Mouse (Mus musculus) ovary, adult 18-20 months (tissue): ENCODE results near the gene Cavin4.
A peak's percentile ranks its signal among the peaks of the same experiment; 100 is the strongest.
"Not testable (repeated sequence)": the region's sequence is repeated elsewhere in the genome, so short reads cannot be mapped to it uniquely, and the experiment has no call there.

Experiments used
- DNase-seq: peaks from one replicate; pipeline ENCODE4 v3.0.0; 2022; ENCODE audit warnings: low spot score, mixed read lengths

The Cavin4 gene

DNA sequence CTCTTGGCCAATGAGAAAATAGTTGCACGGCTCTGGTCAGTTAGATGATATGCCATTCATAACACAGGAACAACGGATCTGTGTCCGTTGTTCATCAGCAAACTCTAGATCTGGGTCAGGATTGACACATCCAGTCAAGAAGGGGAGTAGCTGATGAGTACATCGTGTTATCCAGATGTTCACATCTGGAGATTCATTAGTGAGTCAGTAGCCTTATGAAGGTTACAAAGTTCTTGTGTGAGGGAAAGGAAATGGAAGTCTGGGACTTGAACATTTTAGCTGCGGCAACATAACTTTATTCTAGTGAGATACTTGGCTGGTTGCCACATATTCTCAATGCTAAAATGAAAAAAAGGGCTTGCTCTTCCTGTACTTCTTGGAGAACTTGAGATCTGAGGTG lies 9.6 kb downstream of the Cavin4 start:
- DNase-seq = no peak

DNA sequence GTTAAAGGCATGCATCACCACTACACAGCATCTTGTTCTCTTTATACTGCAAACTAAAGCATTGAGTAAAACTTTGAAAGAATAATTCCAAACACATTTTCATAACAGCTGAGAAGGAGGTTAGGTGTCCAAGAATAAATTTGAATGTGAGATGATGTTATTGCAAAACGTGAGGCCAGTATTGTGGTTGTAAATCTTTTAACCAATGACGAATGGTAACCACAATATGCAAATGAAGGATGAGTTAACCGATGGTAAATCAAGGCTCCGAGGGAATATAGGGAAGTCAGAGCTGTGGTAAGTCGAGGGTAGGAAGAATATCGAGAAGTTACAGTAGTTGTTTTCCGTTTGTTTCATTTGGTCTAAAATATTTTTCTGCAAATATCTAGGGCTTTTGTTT lies 11.1 kb downstream of the Cavin4 start:
- DNase-seq = no peak

DNA sequence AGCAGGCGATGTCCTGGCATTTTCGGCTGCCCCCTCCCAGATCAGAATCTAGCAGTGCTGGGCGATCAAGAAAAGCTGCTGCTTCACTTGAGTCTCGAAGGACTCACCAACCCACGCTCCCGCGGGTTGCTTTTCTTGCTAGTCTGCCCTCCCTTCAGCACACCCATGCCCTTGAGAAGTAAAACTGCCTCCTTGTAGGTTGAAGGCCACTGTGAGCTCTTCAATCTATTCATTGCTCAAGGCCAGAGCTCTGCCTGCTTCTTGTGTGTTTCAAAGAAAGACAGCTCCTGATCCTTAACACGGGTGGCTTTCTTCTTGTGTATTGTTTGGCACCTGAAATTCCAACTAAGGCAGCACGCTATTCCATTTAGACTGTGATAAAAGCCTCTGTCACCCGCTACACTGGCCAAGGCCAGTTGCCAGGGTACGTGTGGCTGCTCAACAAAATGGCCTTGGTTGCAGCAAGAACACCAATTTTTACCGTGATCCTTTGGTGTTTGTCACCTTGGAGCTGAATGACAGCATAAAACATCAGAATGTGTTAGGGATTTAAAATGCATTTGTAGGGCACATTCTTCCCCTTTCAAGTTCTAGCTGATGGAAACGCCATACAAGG lies 13.4 kb downstream of the Cavin4 start:
- peak; percentile 72 for DNase-seq

DNA sequence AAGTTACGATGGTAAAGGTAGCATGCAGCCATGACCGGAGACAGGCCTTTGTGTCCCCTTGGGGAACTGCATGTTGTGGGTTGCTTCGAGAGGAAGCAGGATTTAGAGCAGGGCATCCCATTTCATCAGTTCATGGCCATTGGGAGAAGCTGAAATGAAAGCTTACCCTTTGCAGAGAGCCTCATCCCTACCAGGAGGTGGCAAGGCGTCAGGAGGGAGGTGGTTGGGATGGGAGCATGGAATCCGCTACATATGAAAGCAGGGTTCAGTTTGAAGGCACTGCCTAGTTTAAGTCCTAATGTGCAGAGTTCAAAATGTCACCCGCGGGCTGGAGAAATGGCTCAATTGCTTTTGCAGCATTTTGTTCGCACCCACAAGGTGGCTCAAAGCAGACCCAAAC lies 14.0 kb downstream of the Cavin4 start:
- DNase-seq = no peak

DNA sequence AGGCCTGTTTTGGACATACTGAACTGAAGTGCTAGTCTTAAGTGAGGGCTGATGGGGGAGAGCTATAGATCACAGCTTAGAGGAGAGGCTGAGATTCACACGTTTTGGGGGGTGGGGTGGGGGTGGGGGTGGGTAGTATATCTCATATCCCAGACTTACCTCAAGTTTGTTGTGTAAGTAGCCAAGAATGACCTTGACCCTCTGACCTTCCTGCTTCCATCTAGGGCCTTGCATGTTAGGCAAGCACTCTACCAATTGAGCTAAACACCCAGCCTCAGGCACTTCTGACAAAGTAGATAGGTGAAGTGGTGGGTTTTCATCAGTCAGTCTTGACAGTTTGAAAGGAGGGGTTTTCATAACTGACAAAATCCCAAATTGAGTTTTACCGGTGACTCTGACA lies 14.5 kb downstream of the Cavin4 start:
- DNase-seq = no peak

DNA sequence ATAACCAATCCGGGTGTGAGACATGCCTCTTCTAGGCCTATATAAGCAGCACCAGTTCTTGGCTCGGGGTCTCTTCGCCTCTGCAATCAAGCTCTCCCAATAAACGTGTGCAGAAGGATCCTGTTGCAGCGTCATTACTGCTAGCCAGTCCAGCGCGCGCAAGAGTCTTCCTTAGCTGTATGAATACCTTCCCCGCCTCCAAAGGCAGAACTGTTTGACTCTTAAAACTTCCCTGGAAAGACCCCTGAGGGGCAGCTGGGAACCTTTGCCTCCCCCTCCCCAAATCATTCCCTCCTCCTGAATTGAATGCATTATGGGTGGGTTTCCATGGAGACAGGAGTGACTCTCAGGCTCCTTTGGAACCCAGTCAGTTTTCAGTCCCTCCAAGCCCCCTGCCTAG lies 15.5 kb downstream of the Cavin4 start:
- no peak for DNase-seq

DNA sequence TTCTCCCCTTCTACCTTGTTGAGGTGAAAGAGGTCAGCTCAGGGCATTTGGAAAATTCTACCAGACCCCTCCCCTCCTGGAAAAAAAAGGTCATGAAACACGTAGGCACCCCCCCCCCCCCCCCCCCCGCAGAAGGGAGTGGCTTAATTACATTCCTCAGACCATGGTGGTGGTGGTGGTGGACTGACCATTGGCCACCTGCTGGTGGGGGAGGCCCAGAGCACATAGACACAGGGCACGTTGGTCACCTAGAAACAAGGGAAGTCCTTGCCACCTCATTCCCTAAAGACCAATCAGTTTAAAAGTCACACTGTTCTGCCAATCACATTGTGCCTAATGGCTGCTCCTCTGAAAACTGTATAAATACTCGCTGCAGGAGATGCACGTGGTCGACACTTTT lies 16.4 kb downstream of the Cavin4 start:
- DNase-seq = not testable (repeated sequence)

- DNase-seq = no peak
These were observed 16.9 kb downstream of the Cavin4 start for GRCm38 (mm10) chr4:48680214-48680613.

DNA sequence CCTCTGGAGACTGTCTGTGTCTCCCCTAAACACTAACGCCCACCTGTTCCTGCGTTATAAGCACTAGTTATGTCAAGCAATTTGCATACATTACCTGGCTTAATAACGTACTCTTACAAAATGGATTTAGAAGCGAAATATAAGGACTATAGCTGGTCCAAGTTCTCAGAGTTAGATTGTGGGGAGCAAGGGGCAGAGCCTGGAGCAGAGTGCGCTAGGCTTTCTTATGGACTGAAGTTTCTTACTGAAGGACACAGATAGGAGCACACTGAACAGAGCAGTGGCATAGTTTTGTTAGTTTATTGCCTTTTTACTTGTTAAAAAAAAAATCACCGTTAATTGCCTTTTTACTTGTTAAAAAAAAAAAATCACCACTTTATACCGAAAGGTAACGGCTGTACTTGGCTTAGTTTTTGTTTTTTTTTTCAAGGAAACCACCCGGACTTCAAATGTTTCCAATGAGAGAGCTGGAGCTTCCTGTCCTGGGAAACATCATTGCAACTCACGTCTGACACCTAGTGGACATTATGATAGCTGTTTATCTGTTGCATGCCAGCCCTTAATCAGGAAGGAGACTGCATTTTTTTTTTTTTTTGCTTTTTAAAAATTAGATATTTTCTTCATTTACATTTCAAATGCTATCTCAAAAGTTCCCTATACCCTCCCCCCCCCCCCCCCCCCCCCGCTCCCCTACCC lies 17.5 kb downstream of the Cavin4 start:
- DNase-seq = no peak

GRCm38 (mm10) chr4:48683126-48683525 lies 19.8 kb downstream of the Cavin4 start:
- no peak for DNase-seq

DNA sequence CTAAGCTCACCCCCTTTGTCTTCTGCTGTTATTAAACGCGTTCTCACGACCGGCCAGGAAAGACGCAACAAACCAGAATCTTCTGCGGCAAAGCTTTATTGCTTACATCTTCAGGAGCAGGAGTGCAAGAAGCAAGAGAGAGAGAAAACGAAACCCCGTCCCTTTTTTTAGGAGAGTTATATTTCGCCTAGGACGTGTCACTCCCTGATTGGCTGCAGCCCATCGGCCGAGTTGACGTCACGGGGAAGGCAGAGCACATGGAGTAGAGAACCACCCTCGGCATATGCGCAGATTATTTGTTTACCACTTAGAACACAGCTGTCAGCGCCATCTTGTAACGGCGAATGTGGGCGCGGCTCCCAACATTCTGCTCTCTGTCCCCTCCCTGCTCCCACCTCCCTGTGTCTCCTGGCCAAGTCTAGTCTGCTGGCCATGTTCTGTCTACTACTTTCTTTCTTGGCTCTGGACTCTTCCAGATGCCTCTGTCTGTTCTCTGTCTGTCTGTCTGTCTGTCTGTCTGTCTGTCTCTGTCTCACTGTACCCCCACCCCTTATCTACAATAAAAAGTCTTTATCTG lies 20.4 kb downstream of the Cavin4 start:
- DNase-seq = not testable (repeated sequence)

- no peak for DNase-seq
These were observed 21.4 kb downstream of the Cavin4 start for GRCm38 (mm10) chr4:48684593-48685187.

- DNase-seq = no peak
These were observed 24.8 kb downstream of the Cavin4 start for GRCm38 (mm10) chr4:48688148-48688547.

- no peak for DNase-seq
These were observed 27.3 kb downstream of the Cavin4 start for GRCm38 (mm10) chr4:48690640-48691039.

DNA sequence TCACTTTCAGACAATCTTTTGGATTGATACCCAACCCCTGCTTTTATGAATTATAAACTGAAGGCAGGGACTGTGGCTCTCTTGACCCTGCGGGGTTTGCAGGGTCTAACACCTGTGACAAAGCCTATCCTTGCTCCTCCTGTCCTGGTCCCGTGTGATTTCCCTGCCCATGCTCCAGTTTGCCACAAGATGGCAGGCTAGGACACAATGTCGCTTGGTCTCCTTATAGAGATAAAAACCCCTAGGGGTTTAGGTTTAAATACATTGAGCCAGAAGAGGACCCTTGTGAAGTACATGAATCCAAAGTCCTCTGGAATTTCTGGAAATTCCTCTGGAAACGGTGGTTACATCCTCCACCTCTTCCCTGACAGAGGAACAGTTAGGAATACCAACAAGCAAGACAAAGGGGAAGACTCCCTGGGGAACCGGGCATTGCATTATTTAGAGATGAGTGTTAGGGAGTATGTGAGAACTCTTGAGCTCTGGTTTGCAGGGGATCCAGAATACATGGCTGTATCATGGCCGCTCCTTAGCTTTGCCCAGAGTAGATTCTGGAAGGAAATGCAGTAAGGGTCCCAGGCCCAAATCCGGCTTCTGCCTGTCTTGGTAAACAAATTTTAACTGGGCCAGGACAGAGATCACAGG lies 28.6 kb downstream of the Cavin4 start:
- DNase-seq = no peak

GRCm38 (mm10) chr4:48692736-48693292 lies 29.5 kb downstream of the Cavin4 start:
- DNase-seq = no peak

- DNase-seq = no peak
These were observed 33.4 kb downstream of the Cavin4 start for GRCm38 (mm10) chr4:48696706-48697105.

GRCm38 (mm10) chr4:48697302-48697701 lies 34.0 kb downstream of the Cavin4 start:
- DNase-seq = no peak

DNA sequence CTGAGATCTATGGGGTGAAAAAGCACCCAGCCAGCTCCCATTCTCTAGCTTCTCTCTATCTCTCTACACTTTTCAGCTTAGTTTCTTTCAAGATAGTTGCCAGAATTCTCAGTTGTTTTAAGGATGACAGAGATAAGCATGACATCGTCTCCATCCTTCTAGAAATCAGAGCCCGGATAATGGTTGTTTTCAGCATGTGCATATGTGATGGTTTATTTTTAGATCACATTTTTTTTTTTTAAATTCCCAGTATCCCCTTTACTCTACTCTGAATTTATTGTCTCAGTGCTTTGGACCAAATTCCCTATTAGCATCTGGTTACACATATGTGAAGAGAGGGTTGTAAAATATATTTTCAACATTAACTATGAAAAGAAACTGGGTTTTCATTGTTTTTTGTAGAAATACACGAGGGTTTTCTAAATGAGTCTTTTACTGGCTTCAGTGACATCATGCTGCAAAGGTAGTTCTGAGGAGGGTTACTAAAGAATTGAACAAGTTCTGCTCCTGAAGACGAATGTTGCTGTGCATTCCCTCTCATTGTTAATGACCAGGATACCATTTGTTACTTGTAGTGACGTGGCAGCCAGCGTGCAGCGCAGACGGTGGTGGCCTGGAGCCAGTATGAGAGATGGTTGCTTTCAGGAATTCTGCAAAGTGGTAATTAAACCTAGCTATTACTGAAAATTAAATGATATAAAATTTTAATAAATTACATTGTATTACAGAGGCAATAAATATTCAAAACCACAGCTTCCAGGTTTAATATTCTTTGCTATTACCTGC lies 52.7 kb downstream of the Cavin4 start:
- no peak for DNase-seq

GRCm38 (mm10) chr4:48716817-48717216 lies 53.5 kb downstream of the Cavin4 start:
- DNase-seq = no peak
